Mouse (Mus musculus) central nervous system, embryonic 18 days (tissue): ENCODE results near the gene Abo. TPM values are rescaled to one million over a fixed set of nuclear protein-coding genes. Genes with fewer than 3 reads are reported as not detected.

Experiments
- polyA plus RNA-seq: library from polyadenylated mRNA; depleted of rRNA; stranded (reverse); fragments of >200 nt; gene quantifications from 2 replicates; pipeline ENCODE4 v1.2.3, GENCODE M21; 2012; rRNA removed

Gene Abo
- not detected in 2 replicates for polyA plus RNA-seq

GRCm38 (mm10) chr2:26864879-26865278 lies at the start of gene Abo:
Gene Abo (minus strand): TSS chr2:26864979.

GRCm38 (mm10) chr2:26910124-26910993 lies 45.6 kb upstream of the Abo start, which contains the start of the genes Med22 and Rpl7a:
Gene Med22 (minus strand): TSS chr2:26910677.
Gene Rpl7a (plus strand): TSS chr2:26910764.

GRCm38 (mm10) chr2:26902467-26903220 lies 37.9 kb upstream of the Abo start, which contains the start of gene Surf6:
Gene Surf6 (minus strand): TSS chr2:26902879.

Other genes starting within 250 kb of the Abo start
- 123 and 131 TPM in 2 replicates for gene Fam69b, start 236.5 kb downstream of the Abo start, polyA plus RNA-seq
- not detected in 2 replicates for gene Lcn4, start 193.7 kb downstream of the Abo start, polyA plus RNA-seq
- gene Surf6, start 37.9 kb upstream of the Abo start, polyA plus RNA-seq, result 28.2 and 28.9 TPM in 2 replicates
- gene Med22, start 45.7 kb upstream of the Abo start, polyA plus RNA-seq, result 112 and 117 TPM in 2 replicates
- gene Rpl7a, start 45.8 kb upstream of the Abo start, polyA plus RNA-seq, result 1,447 and 1,537 TPM in 2 replicates
- 55.1 and 56.3 TPM in 2 replicates for gene Surf2, start 51.4 kb upstream of the Abo start, polyA plus RNA-seq
- 87.0 and 91.3 TPM in 2 replicates for gene Surf1, start 51.6 kb upstream of the Abo start, polyA plus RNA-seq
- gene Surf4, start 68.9 kb upstream of the Abo start, polyA plus RNA-seq, result 79.1 and 80.0 TPM in 2 replicates
- 0.12 and 0.16 TPM in 2 replicates for gene Stkld1, start 69.1 kb upstream of the Abo start, polyA plus RNA-seq
- gene Rexo4, start 99.4 kb upstream of the Abo start, polyA plus RNA-seq, result 50.7 and 53.4 TPM in 2 replicates
- 0.21 and 0.44 TPM in 2 replicates for gene Adamts13, start 108.4 kb upstream of the Abo start, polyA plus RNA-seq
- gene Cacfd1, start 144.9 kb upstream of the Abo start, polyA plus RNA-seq, result 80.8 and 83.9 TPM in 2 replicates
- 19.1 and 19.2 TPM in 2 replicates for gene Slc2a6, start 163.0 kb upstream of the Abo start, polyA plus RNA-seq
- gene Mymk, start 207.2 kb upstream of the Abo start, polyA plus RNA-seq, result 0.10 and 1.7 TPM in 2 replicates
- gene Adamtsl2, start 214.4 kb upstream of the Abo start, polyA plus RNA-seq, result 19.0 and 19.4 TPM in 2 replicates